Mouse (Mus musculus) cerebellum, postnatal 4 days (tissue): Measurements from ENCODE around the gene Erc2.

ENCODE experiments used
- DNase-seq, 2 experiments: peaks; one replicate each; pipeline ENCODE4 v3.0.0; 2022; ENCODE audit warnings: low spot score in 2 of 2, mixed read lengths in 1 of 2

Erc2 gene

GRCm38 (mm10) chr14:27775367-27775766 is 153.1 kb downstream of the Erc2 start:
- DNase-seq: no peak

DNA sequence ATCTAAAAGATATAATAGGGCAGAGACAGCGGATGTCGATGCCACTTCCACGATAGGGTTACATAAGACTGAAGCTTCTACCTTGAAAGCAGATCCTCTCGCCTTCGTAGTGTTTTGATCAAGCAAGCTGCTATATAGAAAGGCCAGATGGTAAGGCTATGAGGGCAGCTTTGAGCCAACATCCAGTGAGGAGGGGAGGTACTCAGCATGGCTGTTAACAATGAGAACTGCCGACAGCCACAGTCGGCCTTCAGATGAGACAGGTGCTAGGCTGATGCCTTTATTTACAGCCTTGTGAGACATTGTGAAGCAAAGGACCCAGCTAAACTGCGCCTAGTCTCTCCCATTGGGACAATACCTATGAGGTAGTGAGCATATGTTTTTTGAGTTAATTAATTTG is 156.3 kb downstream of the Erc2 start:
- DNase-seq: no peak

- DNase-seq: no peak
Observed at GRCm38 (mm10) chr14:27778982-27779701, 156.9 kb downstream of the Erc2 start.

- DNase-seq: no peak
Observed at GRCm38 (mm10) chr14:27781221-27781620, 159.0 kb downstream of the Erc2 start.

- no peak for DNase-seq
Observed at GRCm38 (mm10) chr14:27784826-27785225, 162.6 kb downstream of the Erc2 start.

DNA sequence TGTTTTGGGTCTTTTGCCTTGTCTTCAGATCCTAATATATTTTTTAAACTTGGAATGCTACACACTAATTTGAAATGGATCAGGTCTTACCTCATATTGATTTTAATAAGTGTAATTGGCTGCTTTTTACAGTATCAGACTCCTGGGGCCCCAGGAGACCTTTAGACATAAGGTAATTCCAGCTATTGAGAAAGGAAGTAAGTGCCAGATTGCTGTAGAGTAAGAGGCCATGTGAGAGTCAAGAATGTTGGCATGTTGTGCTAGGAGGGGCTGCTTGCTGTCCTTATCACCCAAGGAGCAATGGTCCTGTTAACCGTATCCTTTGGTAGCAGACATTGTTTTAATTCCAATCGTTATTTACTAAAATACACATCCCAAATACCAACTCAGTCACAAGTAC is 163.3 kb downstream of the Erc2 start:
- DNase-seq: no peak

DNA sequence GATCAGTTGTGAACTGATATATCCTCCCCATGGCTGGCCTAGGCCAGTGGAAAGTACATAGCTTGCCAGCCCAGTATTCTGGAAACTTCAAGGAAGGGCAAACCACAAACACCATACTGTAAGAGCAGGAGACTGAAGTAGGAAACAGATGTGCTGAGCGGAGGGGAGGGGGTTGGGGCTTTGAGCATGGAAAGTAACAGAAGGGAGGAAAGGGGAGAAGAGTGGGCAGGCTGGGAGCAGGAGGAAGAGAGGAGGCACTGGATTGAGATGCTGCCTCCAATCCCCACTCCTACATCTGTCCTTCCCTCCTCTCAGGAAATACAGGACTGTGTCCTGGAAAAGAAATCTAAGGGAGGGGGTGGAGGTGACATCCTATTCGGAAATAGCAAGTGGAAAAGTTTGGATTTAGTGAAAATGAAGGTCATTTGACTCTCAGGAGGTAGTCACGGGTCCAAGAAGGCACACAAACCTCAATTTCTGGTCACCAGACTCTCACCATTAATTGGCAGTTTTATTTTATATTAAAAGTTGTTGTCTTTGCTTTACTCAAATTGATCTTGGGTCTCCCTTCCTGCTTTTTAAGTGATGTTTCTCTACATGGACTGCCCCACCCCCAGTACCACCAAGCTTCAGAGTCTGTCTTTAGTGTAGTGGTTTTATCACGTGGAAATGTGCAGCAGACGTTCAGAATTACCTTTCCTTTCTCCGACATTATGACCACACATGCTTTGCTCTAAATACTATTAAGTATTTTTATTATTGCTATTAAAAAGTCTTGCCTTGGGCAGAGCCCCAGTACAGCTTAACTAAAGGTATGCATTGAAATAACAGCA is 167.1 kb downstream of the Erc2 start:
- no peak for DNase-seq

GRCm38 (mm10) chr14:27798184-27798934 is 176.1 kb downstream of the Erc2 start:
- no peak for DNase-seq

DNA sequence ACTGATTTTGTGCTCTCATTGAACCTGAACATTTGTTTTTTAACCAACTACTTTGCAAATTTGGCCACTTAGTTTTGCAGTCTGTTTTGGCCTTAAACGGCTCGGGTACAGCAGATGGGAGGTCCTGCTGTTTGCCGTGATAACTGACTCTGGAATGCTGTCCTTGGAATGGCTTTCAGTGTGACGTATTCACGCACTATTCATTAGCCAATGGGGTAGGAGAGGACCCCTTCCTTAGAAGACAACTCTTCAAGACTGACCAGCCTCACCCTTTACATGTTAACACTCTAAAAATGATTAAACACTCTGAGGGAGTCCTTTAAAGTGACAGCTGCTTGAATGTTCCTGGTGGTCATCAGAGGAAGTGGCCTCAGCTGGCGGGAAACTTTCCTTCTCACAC is 178.5 kb downstream of the Erc2 start:
- DNase-seq: no peak

GRCm38 (mm10) chr14:27803961-27804360 is 181.7 kb downstream of the Erc2 start:
- DNase-seq: no peak

- no peak for DNase-seq
Observed at GRCm38 (mm10) chr14:27805064-27805463, 182.8 kb downstream of the Erc2 start.

DNA sequence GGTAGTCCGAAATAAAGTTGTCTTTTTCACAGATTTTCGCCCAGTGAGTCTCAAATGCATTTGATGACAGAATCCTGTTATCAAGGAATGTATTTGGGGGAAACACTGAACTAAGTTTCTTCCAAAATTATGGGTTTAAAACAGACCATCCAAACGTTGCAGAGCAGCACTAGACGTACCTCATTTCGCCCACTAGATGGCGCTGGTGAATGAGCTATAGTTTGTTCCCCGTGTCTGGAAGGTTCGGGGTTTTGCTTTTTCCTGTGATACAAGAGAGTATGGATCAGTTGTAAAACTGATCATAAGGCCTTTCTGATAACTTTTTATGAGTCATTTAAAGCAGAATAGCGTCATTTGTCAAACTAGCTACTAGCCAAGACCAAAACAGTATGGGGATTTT is 185.9 kb downstream of the Erc2 start:
- DNase-seq: peak in 1 of 2 experiments; percentile 55

- DNase-seq: no peak
Observed at GRCm38 (mm10) chr14:27808523-27809114, 186.4 kb downstream of the Erc2 start.

GRCm38 (mm10) chr14:27810790-27811189 is 188.6 kb downstream of the Erc2 start:
- DNase-seq: no peak

GRCm38 (mm10) chr14:27811649-27812048 is 189.4 kb downstream of the Erc2 start:
- no peak for DNase-seq

DNA sequence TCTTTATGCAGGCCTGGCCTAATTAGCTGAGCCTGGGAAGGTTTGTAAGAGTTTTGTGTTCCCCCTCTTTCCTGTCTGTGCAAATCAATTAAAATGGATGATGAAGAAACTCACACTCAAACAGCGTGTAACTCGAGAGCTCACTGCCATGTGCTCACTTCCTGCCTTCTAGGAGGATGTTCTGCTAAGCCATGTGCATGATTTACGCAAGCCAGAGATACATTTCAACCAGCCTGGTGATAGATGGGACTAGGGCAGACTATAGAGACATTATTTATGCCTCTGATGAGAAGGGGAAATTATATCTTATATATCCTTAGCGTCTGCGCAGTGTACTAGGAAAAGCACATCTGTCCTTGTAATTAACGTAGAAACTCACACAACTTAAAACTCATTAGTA is 193.5 kb downstream of the Erc2 start:
- no peak for DNase-seq

DNA sequence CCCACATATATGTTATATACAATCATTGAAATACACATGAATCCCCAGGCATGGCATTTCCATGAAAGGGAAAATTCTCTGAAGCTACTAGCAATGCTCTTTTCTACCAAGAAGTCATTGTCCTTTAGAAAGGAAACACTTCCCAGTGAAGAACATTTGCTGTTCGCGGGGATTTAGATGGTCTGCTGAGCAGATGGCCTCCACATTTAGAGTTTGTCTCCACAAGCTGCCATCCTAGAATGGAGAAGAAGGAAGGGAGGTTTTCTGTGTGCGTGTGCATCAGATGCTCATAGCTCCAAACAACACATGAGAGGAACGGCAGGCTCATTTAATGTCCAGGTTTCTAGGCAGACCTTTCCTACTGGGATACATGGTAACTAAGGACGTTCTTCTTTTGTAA is 196.8 kb downstream of the Erc2 start:
- DNase-seq: no peak

DNA sequence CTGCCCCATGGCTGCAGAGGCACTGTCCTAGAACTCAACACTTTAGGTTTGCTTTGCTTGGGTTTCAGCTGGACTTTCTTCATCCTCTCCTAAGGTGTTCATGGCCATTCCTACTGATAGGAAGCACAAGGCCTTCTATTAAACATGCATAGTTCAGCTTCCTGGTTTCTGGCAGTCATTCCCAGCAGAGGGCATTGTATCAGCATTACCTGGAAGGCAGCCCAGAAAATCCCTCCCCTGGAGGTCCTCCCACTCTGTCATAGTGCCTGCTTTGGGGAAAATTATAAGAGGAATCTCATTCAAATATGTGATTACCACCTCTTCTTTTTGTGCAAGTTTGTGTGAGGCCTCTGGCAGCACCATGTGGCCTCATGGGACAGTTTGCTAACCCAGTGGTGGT is 199.6 kb downstream of the Erc2 start:
- peak in 1 of 2 experiments; percentile 15 for DNase-seq

DNA sequence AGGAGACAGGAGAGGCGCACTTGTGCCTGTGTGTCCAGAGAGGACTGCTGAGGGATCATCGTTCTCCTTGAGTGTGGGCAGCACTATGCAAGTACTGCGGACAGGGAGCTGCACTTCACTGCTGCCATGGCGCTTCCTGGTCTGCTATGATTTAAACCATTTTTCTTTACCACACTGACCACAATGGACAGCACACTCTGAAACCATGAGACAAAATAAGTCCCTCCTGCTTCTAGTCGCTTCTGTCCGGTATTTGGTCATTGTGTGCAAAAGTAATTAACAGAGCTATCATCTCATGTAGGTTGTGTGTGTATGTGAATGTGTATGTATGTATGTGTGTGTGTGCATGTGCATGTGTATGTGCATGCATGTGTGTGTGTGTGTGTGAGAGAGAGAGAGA is 200.3 kb downstream of the Erc2 start:
- DNase-seq: no peak

GRCm38 (mm10) chr14:27823048-27823447 is 200.8 kb downstream of the Erc2 start:
- no peak for DNase-seq

GRCm38 (mm10) chr14:27823897-27824296 is 201.7 kb downstream of the Erc2 start:
- DNase-seq: no peak

DNA sequence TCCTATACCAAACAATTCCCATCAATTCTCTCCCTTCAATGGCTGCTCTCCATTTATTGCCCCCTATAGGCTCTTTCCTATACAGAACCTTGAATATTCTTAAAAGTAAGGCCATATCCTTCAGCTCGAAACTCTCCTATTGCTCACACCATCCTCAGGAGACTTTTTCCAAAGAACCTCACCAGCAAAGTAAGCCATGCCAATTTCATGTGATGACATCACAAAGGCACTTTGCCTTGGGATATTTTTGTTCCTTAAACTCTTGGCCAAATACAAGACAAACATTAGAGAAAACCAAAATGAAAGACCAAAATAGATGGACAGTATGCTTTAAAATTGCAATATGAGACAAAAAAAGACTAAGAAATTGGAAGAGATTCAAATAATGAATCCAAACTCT is 204.6 kb downstream of the Erc2 start:
- no peak for DNase-seq
